Mouse (Mus musculus): ENCODE data around the gene Igdcc3. TPM values are rescaled to one million over a fixed set of nuclear protein-coding genes. Genes with fewer than 3 reads are reported as not detected.

The Igdcc3 gene
- polyA plus RNA-seq, 1 experiment from 2014 or later = 145 TPM

- Histone ChIP-seq H3K4me3 (ENCODE audit: low read depth, low read length) (no peak overlapping the region), H3K9me3 (ENCODE audit: control insufficient read depth, low read length) (no peaks in the 10 kb centered on the region), H3K4me1 (ENCODE audit: control insufficient read depth, insufficient read depth, low read length) (no peaks in the 10 kb centered on the region), H3K27me3 (ENCODE audit: control insufficient read depth, insufficient read depth, low read length) (no peaks in the 10 kb centered on the region), H3K27ac (ENCODE audit: low read depth, low read length) (no peak overlapping the region), H3K9ac (ENCODE audit: low read length) (no peak overlapping the region), H3K36me3 (ENCODE audit: control insufficient read depth, insufficient read depth, low read length) (no peaks in the 10 kb centered on the region), H3K4me2 (no peak overlapping the region)
- WGBS = 77% methylated on average over 8 of the region's 8 CpGs
- no peak for DNase-seq (ENCODE audit: low spot score, missing footprints)
- no peak for ATAC-seq (ENCODE audit: low FRiP score)
These were observed 90.3 kb downstream of the Igdcc3 start for GRCm38 (mm10) chr9:65231284-65231683.

GRCm38 (mm10) chr9:65233243-65233985 is 92.4 kb downstream of the Igdcc3 start:
- Histone ChIP-seq H3K4me3 (ENCODE audit: low read depth, low read length) (no peak overlapping the region), H3K36me3 (ENCODE audit: control insufficient read depth, insufficient read depth, low read length) (no peaks in the 10 kb centered on the region), H3K27me3 (ENCODE audit: control insufficient read depth, insufficient read depth, low read length) (no peaks in the 10 kb centered on the region), H3K4me1 (ENCODE audit: control insufficient read depth, insufficient read depth, low read length) (no peaks in the 10 kb centered on the region), H3K9ac (ENCODE audit: low read length) (no peak overlapping the region), H3K9me3 (ENCODE audit: control insufficient read depth, low read length) (no peaks in the 10 kb centered on the region), H3K27ac (ENCODE audit: low read depth, low read length) (no peak overlapping the region), H3K4me2 (no peak overlapping the region)
- 89% methylated on average over 9 of the region's 9 CpGs for WGBS
- no peak for DNase-seq (ENCODE audit: low spot score, missing footprints)
- ATAC-seq (ENCODE audit: low FRiP score) = no peak

- Histone ChIP-seq H3K4me3 (ENCODE audit: low read depth, low read length) (no peak overlapping the region), H3K27ac (ENCODE audit: low read depth, low read length) (no peak overlapping the region), H3K36me3 (ENCODE audit: control insufficient read depth, insufficient read depth, low read length) (no peaks in the 10 kb centered on the region), H3K27me3 (ENCODE audit: control insufficient read depth, insufficient read depth, low read length) (no peaks in the 10 kb centered on the region), H3K4me1 (ENCODE audit: control insufficient read depth, insufficient read depth, low read length) (no peaks in the 10 kb centered on the region), H3K4me2 (no peak overlapping the region), H3K9me3 (ENCODE audit: control insufficient read depth, low read length) (no peaks in the 10 kb centered on the region), H3K9ac (ENCODE audit: low read length) (no peak overlapping the region)
- DNase-seq (ENCODE audit: low spot score, missing footprints) (no peak), ATAC-seq (ENCODE audit: low FRiP score) (no peak)
- 80% methylated on average over 3 of the region's 3 CpGs for WGBS
These were observed 93.7 kb downstream of the Igdcc3 start for GRCm38 (mm10) chr9:65234734-65235133.

Other genes with a start within 250 kb of the Igdcc3 start
- not detected in 2 replicates for gene Slc24a1, start 189.6 kb upstream of the Igdcc3 start, polyA plus RNA-seq (2014; fragmentation: Nextera tagmentation; extraction: Ambion mirVana)
- 78.5 and 84.3 TPM in 2 replicates for gene Ints14, start 180.3 kb upstream of the Igdcc3 start, polyA plus RNA-seq (2014; fragmentation: Nextera tagmentation; extraction: Ambion mirVana)
- gene Hacd3, start 119.5 kb upstream of the Igdcc3 start, polyA plus RNA-seq (2014; fragmentation: Nextera tagmentation; extraction: Ambion mirVana) = 97.5 and 104 TPM in 2 replicates
- gene Dpp8, start 108.8 kb upstream of the Igdcc3 start, polyA plus RNA-seq (2014; fragmentation: Nextera tagmentation; extraction: Ambion mirVana) = 33.4 and 34.7 TPM in 2 replicates
- 13.0 and 13.3 TPM in 2 replicates for gene Igdcc4, start 39.7 kb upstream of the Igdcc3 start, polyA plus RNA-seq (2014; fragmentation: Nextera tagmentation; extraction: Ambion mirVana)
- gene Parp16, start 54.2 kb downstream of the Igdcc3 start, polyA plus RNA-seq (2014; fragmentation: Nextera tagmentation; extraction: Ambion mirVana) = 5.2 and 6.4 TPM in 2 replicates
- gene Cilp, start 124.0 kb downstream of the Igdcc3 start, polyA plus RNA-seq (2014; fragmentation: Nextera tagmentation; extraction: Ambion mirVana) = 0.12 and 0.16 TPM in 2 replicates
- gene Clpx, start 153.1 kb downstream of the Igdcc3 start, polyA plus RNA-seq (2014; fragmentation: Nextera tagmentation; extraction: Ambion mirVana) = 45.8 and 54.3 TPM in 2 replicates
- 11.6 and 14.6 TPM in 2 replicates for gene Pdcd7, start 204.9 kb downstream of the Igdcc3 start, polyA plus RNA-seq (2014; fragmentation: Nextera tagmentation; extraction: Ambion mirVana)
- gene Ubap1l, start 219.9 kb downstream of the Igdcc3 start, polyA plus RNA-seq (2014; fragmentation: Nextera tagmentation; extraction: Ambion mirVana) = 0.27 and 0.37 TPM in 2 replicates

Measured in midbrain, embryonic 11.5 days (tissue).